Mouse (Mus musculus): ENCODE data around the gene Sept6.
A peak's percentile ranks its signal among the peaks of the same experiment; 100 is the strongest.

- no peak for TF ChIP-seq CTCF (IDR thresholded peaks at IDR 0.05; ENCODE audit: low read depth)
- peak; percentile 61 for TF ChIP-seq EP300 (IDR thresholded peaks at IDR 0.05; ENCODE audit: low read depth)
These were observed 127.6 kb downstream of the Sept6 start for GRCm38 (mm10) chrX:36863766-36864608.
